Mouse (Mus musculus) urinary bladder, adult 2 months (tissue): ENCODE results near the gene Ssr3. TPM values are rescaled to one million over a fixed set of nuclear protein-coding genes. Genes with fewer than 3 reads are reported as not detected.
"Not testable (repeated sequence)": the region's sequence is repeated elsewhere in the genome, so short reads cannot be mapped to it uniquely, and the experiment has no call there.

Experiments
- DNase-seq: peaks from one replicate; pipeline ENCODE4 v3.0.0; 2022; ENCODE audit warnings: low spot score
- polyA plus RNA-seq: library from polyadenylated mRNA; depleted of rRNA; stranded (reverse); fragments of >200 nt; gene quantifications from 2 replicates; pipeline ENCODE4 v1.2.3, GENCODE M21; 2012; rRNA removed

Ssr3 gene
- 169 and 171 TPM in 2 replicates for polyA plus RNA-seq

DNA sequence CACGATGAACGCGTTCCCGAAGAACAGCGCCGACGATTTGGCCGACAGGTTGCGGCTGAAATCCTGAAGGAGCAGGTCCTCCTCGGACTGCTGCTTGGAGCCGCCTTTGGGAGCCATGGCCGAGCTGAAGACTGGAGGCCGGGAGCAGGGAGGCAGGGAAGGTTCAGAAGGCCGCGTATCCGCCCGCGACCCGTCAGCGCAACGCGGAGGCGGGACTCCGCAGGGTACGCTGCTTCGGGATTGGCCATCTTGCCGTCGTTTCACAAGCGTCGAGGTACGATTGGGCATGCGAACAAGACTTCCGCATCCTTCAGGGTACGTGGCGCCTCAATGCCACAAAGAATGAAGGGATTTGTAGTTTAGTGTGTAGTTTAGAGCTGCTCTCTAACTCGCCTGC is at the start of gene Ssr3:
Ssr3 (minus strand) TSS at position 203 of the 397 bp plus-strand sequence.
- peak; percentile 91 for DNase-seq

DNA sequence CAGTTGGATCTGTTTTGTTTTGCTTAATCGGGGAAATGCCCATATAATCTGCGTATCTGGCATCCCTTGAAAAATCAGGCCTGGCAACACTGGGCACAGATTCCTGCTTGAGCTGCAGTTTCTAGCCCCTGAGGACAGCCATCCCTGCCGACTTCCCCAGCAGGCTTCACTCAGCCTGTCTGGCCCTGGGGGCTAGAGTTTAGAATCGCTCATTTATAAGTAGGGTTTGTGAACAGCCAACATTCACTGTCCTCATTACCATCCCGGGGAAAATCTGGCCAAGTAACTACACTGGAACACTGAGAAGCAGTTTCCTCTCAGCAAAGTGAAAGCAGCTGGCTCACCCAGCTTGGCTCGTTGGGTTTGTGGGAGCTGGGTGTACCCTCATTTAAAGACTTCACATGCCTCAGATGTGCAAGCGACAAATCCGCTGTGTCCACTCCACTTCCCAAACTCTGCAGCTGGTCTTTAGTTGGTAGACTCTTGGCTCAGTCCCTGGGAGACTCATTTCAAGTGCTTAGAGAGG is 49.2 kb upstream of the Ssr3 start:
- no peak for DNase-seq

DNA sequence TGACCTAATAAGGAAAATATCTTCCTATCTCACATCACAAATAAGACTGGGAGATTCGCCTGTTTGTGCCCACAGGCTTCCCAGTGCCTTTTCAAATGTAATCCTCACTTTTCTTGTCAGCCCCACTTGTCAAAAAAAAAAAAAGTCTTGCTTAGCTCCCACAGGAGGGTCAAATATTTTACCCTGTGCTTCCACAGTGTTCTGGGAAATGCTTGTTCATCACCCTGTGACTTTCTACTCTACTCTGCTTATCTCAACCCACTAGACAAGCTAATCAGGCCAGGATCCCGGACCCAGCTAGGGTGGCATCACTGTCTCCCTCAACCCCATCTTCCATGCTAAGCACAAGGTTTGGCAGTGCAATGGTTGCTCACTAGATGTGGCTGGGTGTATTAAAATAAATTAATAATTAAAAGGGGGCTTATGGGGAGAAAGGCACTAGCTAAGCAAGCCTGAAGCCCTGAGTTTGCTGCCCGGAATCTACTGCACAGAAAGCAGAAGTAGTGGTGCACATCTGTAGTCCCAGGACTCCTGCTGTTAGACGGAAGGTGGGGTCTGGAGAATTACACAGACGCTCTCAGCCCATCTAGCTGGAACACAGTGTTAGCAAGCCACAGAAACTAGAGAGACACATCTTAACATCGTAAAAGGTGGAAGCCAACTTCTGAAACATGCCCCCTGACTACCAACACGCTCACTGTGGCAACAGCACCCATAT is 46.2 kb upstream of the Ssr3 start:
- DNase-seq, result no peak

DNA sequence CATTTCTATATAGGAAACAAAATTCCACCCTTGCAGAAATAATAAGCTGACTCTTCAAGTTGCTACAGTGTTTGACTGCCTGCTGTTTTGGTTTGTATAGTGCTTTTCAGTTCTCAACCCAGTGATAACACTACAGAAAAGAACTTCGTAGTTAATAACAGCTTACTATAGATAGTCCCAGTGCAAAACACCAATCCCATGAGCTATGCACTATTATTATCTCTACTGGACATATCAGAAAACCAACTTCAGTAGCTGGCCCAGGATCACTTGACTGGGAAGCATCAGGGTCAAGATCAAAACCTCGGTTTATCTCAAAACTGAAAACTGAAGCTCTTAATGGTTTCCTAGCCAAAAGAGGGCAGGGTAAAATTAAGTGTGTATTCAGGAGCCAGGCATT is 43.4 kb upstream of the Ssr3 start:
- DNase-seq, result no peak

DNA sequence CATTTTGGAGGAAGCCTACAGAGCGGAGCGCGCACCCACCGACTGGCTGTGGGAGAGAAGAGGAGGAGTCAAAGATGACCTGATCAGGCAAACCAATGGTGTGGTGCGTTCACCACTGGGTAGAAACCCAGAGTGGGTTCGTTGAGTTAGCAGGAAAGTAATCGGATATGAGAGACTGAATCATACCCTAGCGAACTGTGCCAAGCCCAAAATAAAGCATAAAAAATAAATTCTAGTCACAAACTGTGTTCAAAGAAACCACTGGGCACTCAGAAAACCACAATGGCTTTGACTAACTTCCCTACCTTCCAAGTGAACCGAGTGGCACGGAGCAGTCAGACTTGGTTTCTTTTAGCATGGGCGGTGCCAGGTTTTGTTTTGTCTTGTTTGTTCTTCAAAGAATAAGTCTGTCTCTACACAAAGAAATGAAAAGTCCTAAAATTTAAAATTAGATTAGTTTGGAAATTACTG is 42.7 kb upstream of the Ssr3 start:
- no peak for DNase-seq

DNA sequence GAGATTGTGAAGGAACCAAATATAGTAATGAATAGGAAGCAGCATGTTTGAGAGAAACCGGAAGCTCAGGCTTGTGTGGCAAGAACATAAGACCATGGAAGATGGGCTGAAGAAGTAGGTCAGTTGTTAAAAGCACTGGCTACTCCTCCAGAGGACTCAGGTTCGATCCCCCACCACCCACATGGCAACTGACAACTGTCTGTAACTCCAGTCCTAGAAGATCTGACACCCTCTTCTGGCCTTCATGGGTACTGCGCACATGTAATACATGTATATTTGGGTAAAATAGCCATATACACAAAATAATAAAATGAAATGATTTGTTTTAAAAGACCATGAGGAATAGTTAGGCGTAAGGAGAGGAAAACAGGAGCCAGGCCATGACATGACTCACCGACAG is 39.8 kb upstream of the Ssr3 start:
- no peak for DNase-seq

DNA sequence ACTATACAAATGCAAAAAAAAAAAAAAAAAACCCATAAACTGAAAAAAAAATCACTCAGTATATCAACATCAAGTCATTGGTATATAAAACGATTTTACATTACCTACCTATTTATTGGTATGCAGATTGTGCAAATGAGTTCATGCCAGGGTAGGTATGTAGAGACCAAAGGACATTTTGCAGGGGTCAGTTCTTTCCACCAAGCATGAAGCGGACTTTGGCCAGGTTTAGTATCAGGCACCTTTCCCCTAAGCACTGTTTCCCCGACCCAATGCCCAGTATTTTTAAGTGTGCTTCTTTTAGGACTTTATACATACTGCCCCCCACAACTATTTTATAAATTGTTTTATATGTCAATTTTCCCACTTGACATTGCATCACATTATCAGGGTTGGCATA is 27.3 kb upstream of the Ssr3 start:
- no peak for DNase-seq

DNA sequence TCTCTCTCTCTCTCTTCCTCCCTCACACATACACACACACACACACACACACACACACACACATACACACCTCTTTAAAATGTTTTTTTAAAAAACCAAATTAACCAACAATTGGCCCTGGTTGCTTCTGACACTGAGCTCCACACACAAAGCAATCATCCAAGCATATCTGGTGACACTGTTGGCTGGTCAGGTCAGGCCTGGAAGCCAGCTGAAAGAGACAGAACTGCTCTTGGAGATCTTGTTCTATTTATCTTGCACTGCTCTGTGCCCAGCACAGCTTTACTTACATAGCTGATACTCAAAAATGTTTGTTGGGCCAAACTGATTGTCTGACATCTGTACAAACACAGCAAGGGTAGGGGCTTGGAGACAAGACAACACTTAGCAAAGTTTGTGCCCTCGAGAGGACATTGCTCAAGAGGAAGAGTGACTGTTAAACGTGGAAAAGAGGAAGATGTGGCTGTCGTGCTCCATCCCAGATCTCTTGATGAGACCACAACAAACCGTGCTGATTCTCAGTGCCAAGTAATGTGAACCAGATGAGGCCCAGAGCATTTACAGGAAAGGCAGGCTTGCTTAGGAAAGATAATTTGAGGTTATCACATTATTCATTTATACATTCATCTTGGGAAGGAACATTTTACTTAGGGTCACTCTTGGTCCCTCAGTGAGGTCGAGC is 25.6 kb upstream of the Ssr3 start:
- DNase-seq, result no peak

DNA sequence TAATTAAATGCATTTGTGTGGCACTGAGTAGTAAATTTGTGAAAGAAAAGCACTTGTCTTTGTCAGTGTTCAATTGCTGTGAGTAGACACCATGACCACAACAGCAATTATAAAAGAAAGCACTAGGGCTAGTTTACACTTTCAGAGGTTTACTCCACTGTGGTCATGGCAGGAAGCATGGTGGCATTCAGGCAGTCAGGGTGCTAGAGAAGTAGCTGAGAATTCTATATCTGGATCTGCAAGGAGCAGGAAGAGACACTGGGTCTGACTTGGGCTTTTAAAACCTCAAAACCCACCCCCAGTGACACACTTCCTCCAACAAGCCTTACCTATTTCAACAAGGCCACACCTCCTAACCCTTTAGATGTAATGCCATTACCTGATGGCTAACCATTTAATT is 24.1 kb upstream of the Ssr3 start:
- DNase-seq, result no peak

DNA sequence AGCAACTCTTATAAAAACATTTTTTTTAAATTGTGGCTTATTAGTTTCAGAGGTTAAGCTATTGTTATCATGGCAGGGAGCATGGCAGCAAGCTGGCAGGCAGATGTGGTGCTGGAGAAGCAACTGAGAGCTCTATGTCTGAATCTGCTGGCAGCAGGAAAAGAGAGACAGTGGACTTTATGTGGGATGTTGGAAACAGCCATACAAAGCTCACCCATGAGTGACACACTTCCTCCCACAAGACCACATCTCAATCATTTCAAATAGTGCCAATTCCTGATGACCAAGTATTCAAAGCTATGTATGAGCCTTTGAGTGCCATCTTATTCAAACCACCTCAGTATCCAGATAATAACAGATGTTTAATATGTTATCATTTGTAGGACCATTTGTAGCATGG is 15.5 kb upstream of the Ssr3 start:
- no peak for DNase-seq

DNA sequence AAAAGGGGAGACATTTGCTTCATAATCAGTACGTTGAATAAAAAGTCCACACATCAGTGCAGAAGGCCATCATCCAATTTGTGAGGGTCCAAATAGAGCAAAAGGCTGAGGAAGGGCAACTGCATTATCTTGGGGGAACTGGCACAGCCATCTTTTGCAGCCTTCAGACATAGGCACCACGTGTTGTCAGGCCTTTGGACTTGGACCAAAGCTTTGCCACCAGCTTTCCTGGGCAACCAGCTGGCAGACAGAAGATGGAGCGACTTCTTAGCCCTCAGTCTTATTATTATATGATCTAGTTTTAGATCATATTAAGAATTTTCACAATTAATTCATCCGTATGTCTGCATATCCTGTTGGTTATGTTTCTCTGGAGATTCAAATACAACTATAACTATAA is 13.4 kb upstream of the Ssr3 start:
- no peak for DNase-seq

DNA sequence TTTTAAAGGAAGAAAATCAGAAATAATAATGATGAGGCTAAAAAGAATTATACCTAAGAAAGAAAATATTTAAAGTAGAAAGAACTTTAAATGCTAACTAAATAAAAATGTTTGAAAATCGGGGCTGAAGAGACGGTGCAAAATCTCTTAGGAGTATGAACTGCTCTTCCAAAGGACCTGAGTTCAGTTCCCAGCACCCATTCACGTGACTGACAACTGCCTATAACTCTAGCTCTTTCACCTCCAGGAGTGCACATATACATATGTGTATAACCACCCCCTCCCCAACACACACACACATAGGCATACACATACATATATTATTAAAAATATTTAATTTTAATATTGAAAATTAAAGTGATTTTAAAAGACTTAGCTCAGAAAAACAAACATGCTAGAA is 5.1 kb upstream of the Ssr3 start:
- no peak for DNase-seq

DNA sequence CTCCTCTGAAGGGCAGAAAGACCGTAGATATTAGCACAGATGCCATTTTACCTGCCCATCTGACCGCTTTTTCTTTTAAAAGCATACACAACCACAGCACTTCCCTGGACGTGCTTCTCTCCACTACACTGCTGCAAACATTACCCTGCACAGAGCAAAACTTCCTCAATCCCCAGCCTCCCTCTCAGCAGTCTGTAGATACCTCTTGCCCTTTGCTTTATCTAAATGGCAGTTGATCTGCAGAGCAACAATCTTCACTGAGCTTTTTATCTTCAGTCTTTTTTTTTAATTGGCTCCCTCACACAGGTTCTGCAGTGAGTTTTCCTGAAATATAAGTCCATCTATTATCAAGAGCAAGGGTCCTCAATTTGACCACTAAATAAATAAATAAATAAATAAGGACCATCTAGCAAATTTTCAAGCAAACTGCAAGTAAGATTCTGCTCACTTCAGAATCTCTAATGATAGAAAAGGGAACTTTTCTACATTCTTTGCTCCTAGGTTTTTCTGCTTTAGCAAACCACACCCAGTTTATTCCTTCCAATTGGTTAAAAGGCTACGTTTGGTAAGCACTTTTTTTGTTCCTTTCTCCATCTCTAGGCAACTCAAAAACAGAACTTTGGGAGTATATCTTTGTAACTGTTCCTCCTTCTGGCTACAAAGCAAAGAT is 4.5 kb upstream of the Ssr3 start:
- no peak for DNase-seq

DNA sequence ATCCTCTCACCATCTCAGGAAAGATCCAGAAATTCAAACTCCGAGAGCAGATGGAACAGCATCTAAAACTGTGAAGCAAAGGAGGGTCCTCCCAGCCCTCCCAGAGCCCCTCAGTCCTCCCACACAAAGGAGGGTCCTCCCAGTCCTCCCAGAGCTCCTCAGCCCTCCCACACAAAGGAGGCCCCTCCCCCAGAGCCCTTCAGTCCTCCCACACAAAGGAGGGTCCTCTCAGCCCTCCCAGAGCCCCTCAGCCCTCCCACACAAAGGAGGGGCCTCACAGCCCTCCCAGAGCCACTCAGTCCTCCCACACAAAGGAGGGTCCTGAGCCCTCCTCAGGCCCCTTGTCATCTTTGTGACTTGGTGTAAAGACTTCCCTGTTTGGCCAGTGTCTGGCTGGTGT is 2.7 kb upstream of the Ssr3 start:
- DNase-seq, result not testable (repeated sequence)

DNA sequence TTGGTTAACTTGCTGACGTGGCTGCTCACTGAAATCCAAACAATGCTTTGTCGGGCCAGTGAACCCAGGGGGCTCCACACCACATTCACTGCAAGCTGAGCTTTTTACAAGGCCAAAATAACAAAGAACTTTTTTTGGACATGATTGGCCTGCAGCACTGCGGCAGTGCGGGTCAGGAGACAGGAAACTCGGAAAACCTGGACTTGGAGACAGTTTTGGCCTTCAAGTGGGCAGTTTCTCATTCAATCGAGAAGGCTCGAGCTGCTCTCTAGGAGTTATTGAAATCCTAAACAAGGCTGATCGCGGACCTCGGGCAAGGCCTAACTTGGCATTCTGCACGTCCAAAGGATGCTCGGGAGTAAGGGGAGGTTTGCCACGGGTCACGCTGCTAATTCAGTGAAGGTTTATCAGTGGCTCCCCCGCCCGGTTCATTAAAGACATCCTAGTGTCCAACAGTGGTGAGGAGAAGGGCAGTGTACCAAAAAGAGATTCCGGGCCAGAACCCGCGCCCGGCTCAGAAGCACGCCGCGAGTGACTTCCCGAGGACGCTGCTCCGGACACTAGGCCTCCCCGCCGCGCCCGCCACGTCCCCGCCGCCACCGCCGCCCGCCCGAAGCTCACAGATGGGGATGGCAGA is 521 bp downstream of the Ssr3 start:
- DNase-seq, result peak; percentile 25

DNA sequence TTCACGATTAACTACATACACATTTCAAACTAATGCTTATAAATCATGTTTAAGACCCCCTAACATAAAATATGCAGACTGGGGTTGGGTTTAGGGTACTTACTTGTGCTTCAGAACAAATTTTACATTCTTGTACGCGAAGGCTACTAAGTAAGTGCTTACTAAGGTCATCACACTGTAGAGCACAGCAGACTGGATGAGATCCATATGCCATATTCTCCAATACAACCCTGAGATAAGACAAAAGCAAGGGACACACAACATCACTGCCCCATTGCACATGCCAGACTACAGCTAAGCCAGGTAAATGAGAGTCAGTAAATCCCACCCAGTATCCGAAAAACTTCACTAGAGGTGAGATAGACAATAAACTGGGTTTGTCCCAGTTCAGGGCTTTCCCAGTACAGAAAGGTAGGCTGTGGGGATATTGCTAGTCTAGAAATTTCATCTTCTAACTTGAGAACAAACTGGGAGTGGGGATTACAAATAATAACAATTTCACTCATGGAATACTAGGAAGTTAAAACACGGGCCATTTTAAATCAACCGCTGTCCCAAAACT is 1.1 kb downstream of the Ssr3 start:
- DNase-seq, result no peak

DNA sequence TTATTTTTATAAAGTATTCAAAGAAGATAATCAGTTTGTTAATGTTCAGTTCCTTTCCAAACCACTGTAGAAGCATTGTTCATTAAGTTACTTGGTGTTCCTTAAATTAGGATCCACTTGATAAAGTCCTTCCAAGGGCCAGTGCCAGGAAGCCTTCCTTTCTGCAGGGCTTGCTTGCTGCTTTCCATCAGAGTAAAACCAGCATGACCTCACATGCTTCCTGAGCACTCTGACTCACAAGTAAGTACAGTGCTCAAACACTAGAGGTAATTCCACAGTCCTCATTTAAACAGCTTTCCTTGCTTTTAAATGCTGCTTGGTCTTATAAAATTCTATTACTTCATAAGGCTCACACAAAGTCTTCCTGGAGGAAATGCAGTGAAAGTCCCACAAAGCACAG is 6.7 kb downstream of the Ssr3 start:
- DNase-seq, result no peak

DNA sequence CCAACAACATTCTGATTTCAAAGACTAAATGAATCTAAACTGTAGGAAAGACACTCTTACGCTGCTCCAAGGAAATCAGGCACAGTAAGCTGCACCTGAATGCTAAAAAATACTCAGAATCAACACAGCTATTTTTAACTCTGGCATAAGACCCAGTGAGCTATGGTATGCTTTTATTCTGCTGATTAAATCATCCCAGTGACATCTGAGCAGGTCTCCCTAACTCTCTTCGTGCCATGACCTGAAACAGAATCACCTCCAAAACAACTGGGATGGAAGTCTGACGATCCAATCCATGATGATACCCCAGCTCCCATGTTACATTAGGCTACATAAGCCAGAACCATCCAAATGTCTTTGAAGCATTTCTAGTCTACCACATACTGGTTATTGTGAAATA is 8.0 kb downstream of the Ssr3 start:
- no peak for DNase-seq

DNA sequence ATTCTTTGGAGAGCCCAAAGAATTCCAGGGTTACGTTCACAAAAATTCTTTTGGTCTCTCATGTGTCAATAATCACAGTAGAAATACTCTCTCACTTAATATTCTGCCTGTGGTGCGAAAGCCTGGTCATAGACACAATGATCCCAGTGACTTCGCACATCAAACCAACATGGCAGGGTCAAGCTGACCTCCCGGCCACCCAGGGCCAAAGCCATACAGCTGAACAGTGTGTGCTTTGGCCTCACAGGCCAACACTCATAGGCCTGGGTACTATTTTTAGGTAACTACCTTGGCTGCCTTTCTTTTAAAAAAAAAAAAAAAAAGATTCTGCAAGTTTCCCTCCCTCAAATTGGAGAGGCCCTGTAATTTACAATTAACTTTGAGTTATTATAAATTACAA is 11.3 kb downstream of the Ssr3 start:
- DNase-seq, result no peak

DNA sequence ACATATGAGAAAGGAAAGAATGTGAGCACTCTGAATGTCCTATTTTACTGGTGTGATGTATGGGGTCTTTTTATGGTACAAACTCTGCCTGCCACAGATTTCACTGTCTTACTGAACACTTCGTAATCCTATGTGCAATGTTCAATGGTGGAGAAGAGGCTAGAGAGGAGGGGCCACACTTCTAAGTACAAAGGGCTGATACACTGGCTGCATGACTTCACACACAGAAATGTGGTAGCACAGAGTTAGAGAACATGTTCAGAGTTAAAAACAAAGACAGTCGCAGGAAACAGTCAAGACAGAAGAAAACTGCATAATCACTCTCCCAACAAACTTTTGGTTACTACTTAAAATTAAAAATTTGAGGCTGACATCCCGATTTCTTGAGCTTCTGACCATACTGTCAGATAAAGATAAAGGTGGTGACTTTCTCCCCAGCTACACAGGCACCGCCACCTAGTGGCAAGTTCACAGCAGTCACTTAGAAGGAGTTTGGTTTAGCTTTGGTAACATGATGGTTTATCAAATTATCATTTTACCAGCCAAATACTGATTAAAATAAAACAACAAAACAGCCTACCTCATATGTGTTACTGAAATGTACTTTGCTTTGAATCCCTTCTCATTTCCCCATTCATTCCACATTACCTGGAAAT is 12.4 kb downstream of the Ssr3 start:
- no peak for DNase-seq

DNA sequence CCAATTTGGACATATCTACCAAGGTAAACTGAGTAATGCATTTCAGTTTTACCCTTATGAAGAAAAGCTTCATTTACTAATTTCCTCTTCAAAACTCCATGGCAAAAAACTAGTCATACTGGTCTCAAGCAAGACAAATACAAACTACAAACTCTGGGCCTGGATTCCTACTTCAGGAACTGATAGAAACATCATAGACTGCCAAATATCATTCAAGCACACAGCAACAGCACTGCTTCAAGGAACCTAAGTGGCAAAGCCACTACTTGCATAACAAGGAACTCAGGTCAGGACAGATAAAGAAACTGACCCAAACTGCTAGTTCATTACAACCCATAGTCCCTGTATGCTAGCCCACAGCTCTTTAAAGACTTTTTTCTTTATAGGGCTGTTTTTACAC is 13.7 kb downstream of the Ssr3 start:
- no peak for DNase-seq
